Mouse (Mus musculus): ENCODE data around the gene Yaf2. TPM values are rescaled to one million over a fixed set of nuclear protein-coding genes. Genes with fewer than 3 reads are reported as not detected.
"Not testable (repeated sequence)": the region's sequence is repeated elsewhere in the genome, so short reads cannot be mapped to it uniquely, and the experiment has no call there.

Gene Yaf2
- total RNA-seq, 2 experiments from 2014 or later, result 100 to 105 TPM

GRCm38 (mm10) chr15:93265728-93266127, 71.0 kb downstream of the Yaf2 start:
- Histone ChIP-seq H3K4me3 (no peak overlapping the region), H3K27ac (no peak overlapping the region)
- TF ChIP-seq CTCF (IDR thresholded peaks at IDR 0.05), result peak; percentile 84
- intact Hi-C loops (cut with DNase I), result loop anchor here (1.0 to 5.0 kb wide), 2 partner anchors 173 to 312 kb away; no protein-coding TSS in a partner anchor
- peak; percentile 59 to 72 for DNase-seq (ENCODE audit: extremely low spot score in 1 of 2, low spot score in 2 of 2)

GRCm38 (mm10) chr15:93265231-93265630, 71.5 kb downstream of the Yaf2 start:
- no peak for DNase-seq (ENCODE audit: extremely low spot score in 1 of 2, low spot score in 2 of 2)
- intact Hi-C loops (cut with DNase I), result loop anchor here (1.0 to 5.0 kb wide), 2 partner anchors 173 to 312 kb away; no protein-coding TSS in a partner anchor
- no peak overlapping the region for H3K27ac ChIP-seq
- TF ChIP-seq CTCF (IDR thresholded peaks at IDR 0.05), result no peak
- no peak overlapping the region for H3K4me3 ChIP-seq

- no peak for TF ChIP-seq CTCF (IDR thresholded peaks at IDR 0.05)
- Histone ChIP-seq H3K4me3 (no peak overlapping the region), H3K27ac (no peak overlapping the region)
- intact Hi-C loops (cut with DNase I), result no loop called here
- no peak for DNase-seq (ENCODE audit: extremely low spot score in 1 of 2, low spot score in 2 of 2)
Observed at GRCm38 (mm10) chr15:93264221-93264620, 72.5 kb downstream of the Yaf2 start.

GRCm38 (mm10) chr15:93263566-93263965, 73.2 kb downstream of the Yaf2 start:
- no peak for DNase-seq (ENCODE audit: extremely low spot score in 1 of 2, low spot score in 2 of 2)
- H3K27ac ChIP-seq, result no peak overlapping the region
- TF ChIP-seq CTCF (IDR thresholded peaks at IDR 0.05), result no peak
- intact Hi-C loops (cut with DNase I), result no loop called here
- no peak overlapping the region for H3K4me3 ChIP-seq

GRCm38 (mm10) chr15:93262818-93263217, 73.9 kb downstream of the Yaf2 start:
- peak; percentile 41 for TF ChIP-seq CTCF (IDR thresholded peaks at IDR 0.05)
- no peak for DNase-seq (ENCODE audit: extremely low spot score in 1 of 2, low spot score in 2 of 2)
- no peak overlapping the region for H3K27ac ChIP-seq
- H3K4me3 ChIP-seq, result no peak overlapping the region
- intact Hi-C loops (cut with DNase I), result no loop called here

- TF ChIP-seq CTCF (IDR thresholded peaks at IDR 0.05), result no peak
- intact Hi-C loops (cut with DNase I), result no loop called here
- DNase-seq (ENCODE audit: extremely low spot score in 1 of 2, low spot score in 2 of 2), result no peak
Observed at GRCm38 (mm10) chr15:93262274-93262673, 74.5 kb downstream of the Yaf2 start.

GRCm38 (mm10) chr15:93259933-93260332, 76.8 kb downstream of the Yaf2 start:
- no peak overlapping the region for H3K27ac ChIP-seq
- no peak for DNase-seq (ENCODE audit: extremely low spot score in 1 of 2, low spot score in 2 of 2)
- TF ChIP-seq CTCF (IDR thresholded peaks at IDR 0.05), result no peak
- no peak overlapping the region for H3K4me3 ChIP-seq
- intact Hi-C loops (cut with DNase I), result no loop called here

More at GRCm38 (mm10) chr15:93262274-93262673, 74.5 kb downstream of the Yaf2 start:
- Histone ChIP-seq H3K27ac (no peak overlapping the region), H3K4me3 (no peak overlapping the region)

- H3K4me3 ChIP-seq, result no peak overlapping the region
- intact Hi-C loops (cut with DNase I), result no loop called here
- H3K27ac ChIP-seq, result no peak overlapping the region
- TF ChIP-seq CTCF (IDR thresholded peaks at IDR 0.05), result no peak
- DNase-seq (ENCODE audit: extremely low spot score in 1 of 2, low spot score in 2 of 2), result no peak
Observed at GRCm38 (mm10) chr15:93255295-93255694, 81.4 kb downstream of the Yaf2 start.

- no peak overlapping the region for H3K27ac ChIP-seq
- TF ChIP-seq CTCF (IDR thresholded peaks at IDR 0.05), result no peak
- H3K4me3 ChIP-seq, result no peak overlapping the region
- intact Hi-C loops (cut with DNase I), result no loop called here
- no peak for DNase-seq (ENCODE audit: extremely low spot score in 1 of 2, low spot score in 2 of 2)
Observed at GRCm38 (mm10) chr15:93253172-93253571, 83.6 kb downstream of the Yaf2 start.

- DNase-seq (ENCODE audit: extremely low spot score in 1 of 2, low spot score in 2 of 2), result no peak
- no peak for TF ChIP-seq CTCF (IDR thresholded peaks at IDR 0.05)
- H3K27ac ChIP-seq, result peak overlapping the region; percentile 29; the same call in 1 of the 2 replicates
- intact Hi-C loops (cut with DNase I), result no loop called here
- H3K4me3 ChIP-seq, result no peak overlapping the region
Observed at GRCm38 (mm10) chr15:93252396-93252795, 84.3 kb downstream of the Yaf2 start.

GRCm38 (mm10) chr15:93251553-93252250, 85.0 kb downstream of the Yaf2 start:
- Histone ChIP-seq H3K27ac (peak overlapping the region; percentile 29; the same call in 1 of the 2 replicates), H3K4me3 (no peak overlapping the region)
- DNase-seq (ENCODE audit: extremely low spot score in 1 of 2, low spot score in 2 of 2), result peak in 1 of 2 experiments; percentile 28
- peak; percentile 46 for TF ChIP-seq CTCF (IDR thresholded peaks at IDR 0.05)
- intact Hi-C loops (cut with DNase I), result no loop called here

GRCm38 (mm10) chr15:93243202-93243601, 93.5 kb downstream of the Yaf2 start:
- DNase-seq (ENCODE audit: extremely low spot score in 1 of 2, low spot score in 2 of 2), result no peak

GRCm38 (mm10) chr15:93236456-93236855, 100.3 kb downstream of the Yaf2 start:
- intact Hi-C loops (cut with DNase I); H3K4me3 ChIP-seq; H3K27ac ChIP-seq; DNase-seq (ENCODE audit: extremely low spot score in 1 of 2, low spot score in 2 of 2): not testable (repeated sequence)

More at GRCm38 (mm10) chr15:93243202-93243601, 93.5 kb downstream of the Yaf2 start:
- Histone ChIP-seq H3K4me3 (no peak overlapping the region), H3K27ac (no peak overlapping the region)
- TF ChIP-seq CTCF (IDR thresholded peaks at IDR 0.05), result no peak
- intact Hi-C loops (cut with DNase I), result no loop called here

Other genes with a start within 250 kb of the Yaf2 start
- 10 to 100 TPM; 13.3 to 13.4 TPM for gene Gxylt1, start 61.8 kb downstream of the Yaf2 start, total RNA-seq (2021)
- 10 to 100 TPM; 81.6 to 89.6 TPM for gene Zcrb1, start 61.4 kb upstream of the Yaf2 start, total RNA-seq (2021)
- gene Pphln1, start 61.4 kb upstream of the Yaf2 start, total RNA-seq (2021), result 10 to 100 TPM; 38.7 to 41.7 TPM

All from left cerebral cortex, adult 2 months (tissue).